Mouse (Mus musculus) lung, adult 10 weeks (tissue): ENCODE results near the gene Tbc1d9b. TPM values are rescaled to one million over a fixed set of nuclear protein-coding genes. Genes with fewer than 3 reads are reported as not detected.

Source experiments
- polyA plus RNA-seq: library from polyadenylated mRNA; stranded (reverse); fragments of 350-450 nt; fragmentation: Illumina TruSeq; extraction: RNeasy Lipid Tissue Mini Kit (QIAGEN cat#74804); gene quantifications from one replicate; pipeline ENCODE4 v1.2.3, GENCODE M21; 2014; ENCODE audit warnings: low read depth, low replicate concordance; ENCODE audit not compliant: insufficient read depth

The Tbc1d9b gene
- polyA plus RNA-seq, result 25.9 TPM

GRCm38 (mm10) chr11:50130811-50131766, at the start of gene Tbc1d9b:
Gene Tbc1d9b (plus strand): TSS chr11:50131396.

GRCm38 (mm10) chr11:50174111-50174729, 43.0 kb downstream of the Tbc1d9b start, which contains the start of gene Mrnip:
Gene Mrnip (plus strand): TSS chr11:50174444.

GRCm38 (mm10) chr11:50210505-50211151, 79.4 kb downstream of the Tbc1d9b start, which contains the start of the genes Sqstm1 and Mgat4b:
Gene Sqstm1 (minus strand): TSS chr11:50210827.
Gene Mgat4b (plus strand): TSS chr11:50210890.

Other genes with a start within 250 kb of the Tbc1d9b start
- 0.18 TPM for gene Rasgef1c, start 229.6 kb upstream of the Tbc1d9b start, polyA plus RNA-seq
- 83.0 TPM for gene Rnf130, start 106.0 kb upstream of the Tbc1d9b start, polyA plus RNA-seq
- 4.0 TPM for gene Mrnip, start 43.0 kb downstream of the Tbc1d9b start, polyA plus RNA-seq
- 272 TPM for gene Sqstm1, start 79.4 kb downstream of the Tbc1d9b start, polyA plus RNA-seq
- gene Mgat4b, start 79.5 kb downstream of the Tbc1d9b start, polyA plus RNA-seq, result 42.6 TPM
- gene Ltc4s, start 107.2 kb downstream of the Tbc1d9b start, polyA plus RNA-seq, result 41.3 TPM
- gene Maml1, start 160.9 kb downstream of the Tbc1d9b start, polyA plus RNA-seq, result 8.0 TPM
- gene Canx, start 194.3 kb downstream of the Tbc1d9b start, polyA plus RNA-seq, result 89.9 TPM
- not detected for gene Cby3, start 223.1 kb downstream of the Tbc1d9b start, polyA plus RNA-seq
- gene Hnrnph1, start 245.6 kb downstream of the Tbc1d9b start, polyA plus RNA-seq, result 211 TPM